Mouse (Mus musculus) midbrain, embryonic 16.5 days (tissue): Measurements from ENCODE around the gene Mdm2. TPM values are rescaled to one million over a fixed set of nuclear protein-coding genes. Genes with fewer than 3 reads are reported as not detected.
"Not testable (repeated sequence)": the region's sequence is repeated elsewhere in the genome, so short reads cannot be mapped to it uniquely, and the experiment has no call there.

Experiments used
- ATAC-seq: fragments of 200-750 bp; cut with Nextera tagmentation; 2 replicates; pipeline ENCODE4 v1.8.0; 2017; ENCODE audit warnings: moderate TSS enrichment
- H3K27ac ChIP-seq: fragments of 300-500 bp; sonication (generic); 2 replicates; pipeline ENCODE4 v1.5.1; 2014; ENCODE audit warnings: mild to moderate bottlenecking, low read length, mixed read lengths
- H3K27me3 ChIP-seq: fragments of 300-500 bp; sonication (generic); 2 replicates; pipeline ENCODE4 v1.6.1; 2014; ENCODE audit warnings: low read depth, low read length, mixed read lengths; ENCODE audit not compliant: control insufficient read depth, insufficient read depth
- H3K36me3 ChIP-seq: fragments of 300-500 bp; sonication (generic); 2 replicates; pipeline ENCODE4 v1.6.1; 2014; ENCODE audit warnings: mild to moderate bottlenecking, low read length, moderate library complexity, mixed read lengths; ENCODE audit not compliant: control insufficient read depth, insufficient read depth
- H3K4me1 ChIP-seq: fragments of 300-500 bp; sonication (generic); 2 replicates; pipeline ENCODE4 v1.6.1; 2014; ENCODE audit warnings: mild to moderate bottlenecking, low read length, mixed read lengths; ENCODE audit not compliant: control insufficient read depth, insufficient read depth
- H3K4me2 ChIP-seq: fragments of 300-500 bp; sonication (generic); 2 replicates; pipeline ENCODE4 v1.6.1; 2014; ENCODE audit warnings: mild to moderate bottlenecking, low read length, mixed read lengths
- H3K4me3 ChIP-seq: fragments of 300-500 bp; sonication (generic); 2 replicates; pipeline ENCODE4 v1.5.1; 2014; ENCODE audit warnings: low read depth, mild to moderate bottlenecking, low read length, moderate library complexity, mixed read lengths
- H3K9ac ChIP-seq: fragments of 300-500 bp; sonication (generic); 2 replicates; pipeline ENCODE4 v1.6.1; 2014; ENCODE audit warnings: low read depth, low read length, mixed read lengths
- H3K9me3 ChIP-seq: fragments of 300-500 bp; sonication (generic); replicated peaks from 2 replicates; pipeline ENCODE4 v1.6.1; 2014; ENCODE audit warnings: mild to moderate bottlenecking, low read length, mixed read lengths; ENCODE audit not compliant: control insufficient read depth, poor library complexity, severe bottlenecking
- WGBS: fragments of 180-500 bp; shearing (Covaris S2); extraction: QIAGEN DNeasy Blood & Tissue Kit; methylation state at CpG from one replicate; pipeline ENCODE4 v1.1.7; 2014; 5-methylcytosine and 5-hydroxymethylcytosine counted together
- polyA plus RNA-seq: library from polyadenylated mRNA; unstranded; fragments of >200 nt; fragmentation: Nextera tagmentation; extraction: Ambion mirVana; gene quantifications from 2 replicates; pipeline ENCODE4 v1.2.1, GENCODE M21; 2015

The Mdm2 gene
- polyA plus RNA-seq, 1 experiment from 2014 or later: 53.1 TPM

DNA sequence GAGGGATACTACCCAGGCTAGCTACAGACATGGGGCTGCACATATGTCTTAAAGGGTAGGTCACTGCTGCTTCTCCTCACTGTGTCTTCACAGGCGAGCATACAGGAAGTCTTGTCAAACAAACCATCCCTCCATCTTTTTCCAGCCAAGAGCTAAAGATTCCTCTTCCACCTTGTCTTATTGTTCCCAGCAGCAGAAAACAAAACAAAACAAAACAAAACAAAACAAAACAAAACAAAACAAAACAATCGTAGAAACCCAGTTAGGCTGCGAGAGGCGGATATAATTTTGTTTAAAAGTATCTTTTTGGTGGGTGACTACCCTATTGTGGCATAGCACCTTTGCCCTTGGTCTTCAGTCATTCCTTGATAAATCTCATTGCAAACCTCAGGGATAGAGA is 32.1 kb upstream of the Mdm2 start:
- ATAC-seq: no peak
- no peak overlapping the region for H3K4me3 ChIP-seq
- H3K27ac ChIP-seq: no peak overlapping the region
- 94% methylated on average over 4 of the region's 4 CpGs for WGBS
- no peaks in the 10 kb centered on the region for H3K27me3 ChIP-seq
- H3K9me3 ChIP-seq: no peaks in the 10 kb centered on the region
- peaks cover 20% of the 10 kb centered on the region for H3K4me1 ChIP-seq
- H3K9ac ChIP-seq: no peak overlapping the region
- H3K4me2 ChIP-seq: no peak overlapping the region
- H3K36me3 ChIP-seq: peaks cover 10% of the 10 kb centered on the region

DNA sequence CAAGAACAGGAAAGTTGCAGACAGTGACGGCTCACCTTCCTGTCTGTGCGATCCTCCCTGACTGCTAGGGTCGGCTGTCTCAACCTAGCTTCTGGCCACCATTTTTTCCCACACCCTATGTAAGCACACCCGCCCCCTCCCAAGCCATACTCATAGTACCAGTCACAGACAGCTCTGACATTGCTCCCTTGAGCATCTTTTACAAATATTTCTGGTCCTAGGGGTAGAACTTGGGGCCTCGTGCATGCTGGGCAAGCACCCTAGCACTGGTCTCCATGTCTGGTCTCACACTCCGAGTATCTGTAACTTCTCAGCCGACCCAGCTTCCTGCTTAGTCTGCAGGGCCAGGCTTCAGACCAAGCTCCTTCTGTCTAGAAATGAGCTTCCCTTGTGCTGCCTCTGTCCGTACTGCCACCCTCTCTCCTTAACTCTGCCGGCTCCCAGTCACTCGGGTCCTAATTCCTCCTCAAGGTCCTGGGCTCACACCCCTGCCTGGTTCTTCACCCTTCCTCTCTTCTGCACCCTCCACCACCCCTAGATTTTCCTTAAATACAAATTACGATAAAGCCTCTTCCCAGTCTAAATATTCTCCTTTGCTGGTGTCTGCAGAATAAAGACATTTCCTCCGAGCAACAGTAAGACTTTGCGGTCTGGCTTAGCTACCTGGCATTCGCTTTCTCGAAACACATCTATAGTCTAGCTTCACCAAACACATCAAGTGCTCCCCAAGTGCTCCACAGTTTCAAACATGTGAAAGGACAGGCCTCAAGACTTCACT is 31.3 kb upstream of the Mdm2 start:
- no peaks in the 10 kb centered on the region for H3K9me3 ChIP-seq
- H3K27me3 ChIP-seq: no peaks in the 10 kb centered on the region
- peaks cover 13% of the 10 kb centered on the region for H3K36me3 ChIP-seq
- 88% methylated on average over 15 of the region's 15 CpGs for WGBS
- no peak overlapping the region for H3K27ac ChIP-seq
- ATAC-seq: no peak
- H3K4me1 ChIP-seq: peaks cover 20% of the 10 kb centered on the region
- H3K4me2 ChIP-seq: no peak overlapping the region
- H3K4me3 ChIP-seq: no peak overlapping the region
- no peak overlapping the region for H3K9ac ChIP-seq

DNA sequence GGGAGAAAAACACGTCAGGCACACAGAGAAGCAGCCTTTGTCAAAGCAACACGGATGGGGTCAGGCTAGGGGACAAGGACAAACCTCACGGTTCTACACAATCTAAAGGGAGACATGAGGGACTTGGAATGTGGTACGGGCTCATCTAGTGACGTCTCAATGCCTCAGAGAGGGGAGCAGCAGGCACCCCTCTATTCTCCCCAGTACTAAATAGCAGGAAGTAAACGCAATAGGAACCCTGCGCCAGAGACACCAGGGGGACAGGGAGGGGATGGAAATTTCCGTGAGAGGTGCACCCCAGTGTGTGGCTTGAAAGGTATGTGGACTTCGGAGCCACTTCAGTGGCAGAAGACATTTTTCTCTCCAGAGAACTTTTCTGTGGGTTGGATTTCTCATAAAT is 30.4 kb upstream of the Mdm2 start:
- no peak overlapping the region for H3K9ac ChIP-seq
- no peak overlapping the region for H3K4me3 ChIP-seq
- no peak overlapping the region for H3K27ac ChIP-seq
- WGBS: 90% methylated on average over 9 of the region's 9 CpGs
- peaks cover 13% of the 10 kb centered on the region for H3K36me3 ChIP-seq
- H3K9me3 ChIP-seq: no peaks in the 10 kb centered on the region
- ATAC-seq: no peak
- peaks cover 20% of the 10 kb centered on the region for H3K4me1 ChIP-seq
- H3K4me2 ChIP-seq: no peak overlapping the region
- H3K27me3 ChIP-seq: no peaks in the 10 kb centered on the region

DNA sequence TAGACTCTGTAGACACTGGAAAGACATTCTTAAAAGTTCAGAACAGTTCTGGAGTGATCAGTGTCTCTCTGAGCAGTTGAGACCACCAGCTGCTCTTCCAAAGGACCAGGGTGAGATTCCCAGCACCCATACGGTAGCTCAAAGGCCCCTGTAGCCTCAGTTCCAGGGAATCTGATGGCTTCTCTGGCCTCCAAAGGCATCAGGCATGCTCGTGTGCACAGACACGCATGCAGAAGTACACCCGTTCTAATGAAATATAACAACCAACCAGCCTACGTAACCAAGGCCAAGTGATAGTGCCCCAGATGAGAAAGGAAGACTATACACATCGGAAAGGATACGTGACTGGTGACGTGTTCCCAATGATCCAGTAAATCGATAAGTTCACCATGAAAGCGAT is 29.6 kb upstream of the Mdm2 start:
- Histone ChIP-seq H3K4me2 (no peak overlapping the region), H3K9ac (no peak overlapping the region), H3K27me3 (no peaks in the 10 kb centered on the region), H3K4me1 (peaks cover 18% of the 10 kb centered on the region), H3K4me3 (no peak overlapping the region), H3K36me3 (peaks cover 13% of the 10 kb centered on the region), H3K9me3 (no peaks in the 10 kb centered on the region), H3K27ac (no peak overlapping the region)
- WGBS: 96% methylated on average over 10 of the region's 10 CpGs
- ATAC-seq: no peak

DNA sequence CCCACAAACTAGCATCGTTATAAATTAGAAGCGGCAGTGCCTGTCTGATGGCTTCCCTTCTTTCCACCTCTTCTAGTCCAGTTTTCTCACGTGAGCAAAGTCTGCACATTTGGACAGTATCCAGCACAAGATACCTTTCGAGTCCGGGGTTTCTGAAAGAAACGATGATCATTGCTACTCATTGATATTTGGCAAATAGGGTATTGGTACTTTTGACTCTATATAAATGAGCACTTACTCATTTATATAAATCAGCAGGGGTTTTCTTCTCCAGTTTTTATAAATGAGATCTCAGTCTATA is 29.0 kb upstream of the Mdm2 start:
- peaks cover 13% of the 10 kb centered on the region for H3K4me1 ChIP-seq
- ATAC-seq: no peak
- H3K27ac ChIP-seq: no peak overlapping the region
- H3K4me2 ChIP-seq: no peak overlapping the region
- H3K4me3 ChIP-seq: no peak overlapping the region
- H3K9ac ChIP-seq: no peak overlapping the region
- no peaks in the 10 kb centered on the region for H3K27me3 ChIP-seq
- no peaks in the 10 kb centered on the region for H3K9me3 ChIP-seq
- 96% methylated on average over 6 of the region's 6 CpGs for WGBS
- H3K36me3 ChIP-seq: peaks cover 13% of the 10 kb centered on the region

DNA sequence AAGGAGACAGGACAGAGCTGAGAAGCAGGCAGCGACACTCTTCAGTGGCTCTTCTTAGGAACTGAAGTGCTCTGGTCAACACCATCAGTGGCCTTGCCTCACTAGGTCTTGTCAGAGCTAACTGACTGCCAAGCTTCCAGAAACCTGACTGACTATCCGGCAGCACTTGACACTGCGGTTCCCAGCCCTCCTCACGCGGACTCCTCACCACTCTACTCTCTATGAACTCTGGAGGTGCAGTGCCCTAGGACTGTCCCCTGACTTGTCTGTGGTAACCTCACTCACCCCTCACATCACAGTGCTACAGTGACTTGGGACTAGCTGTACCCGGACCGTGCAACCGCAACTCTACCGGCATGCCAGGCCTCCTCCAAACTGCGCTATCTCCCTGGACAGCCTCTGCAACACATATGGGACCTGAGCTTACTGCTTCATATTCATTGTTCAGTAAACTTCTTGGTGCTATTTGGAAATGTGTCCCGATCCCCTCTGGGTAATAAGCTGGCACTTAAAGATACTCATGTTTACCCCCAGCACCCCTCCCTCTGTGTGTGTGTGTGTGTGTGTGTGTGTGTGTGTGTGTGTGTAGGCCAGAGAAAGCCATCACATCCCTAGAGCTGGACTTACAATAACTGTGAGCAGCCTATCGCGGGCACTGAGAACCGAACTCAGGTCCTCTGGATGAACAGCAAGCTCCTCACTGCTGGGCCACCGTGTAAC is 28.5 kb upstream of the Mdm2 start:
- Histone ChIP-seq H3K27me3 (no peaks in the 10 kb centered on the region), H3K4me2 (no peak overlapping the region), H3K9me3 (no peaks in the 10 kb centered on the region), H3K9ac (no peak overlapping the region), H3K36me3 (peaks cover 13% of the 10 kb centered on the region), H3K4me3 (no peak overlapping the region), H3K4me1 (peaks cover 10% of the 10 kb centered on the region), H3K27ac (no peak overlapping the region)
- WGBS: 88% methylated on average over 15 of the region's 15 CpGs
- ATAC-seq: no peak

DNA sequence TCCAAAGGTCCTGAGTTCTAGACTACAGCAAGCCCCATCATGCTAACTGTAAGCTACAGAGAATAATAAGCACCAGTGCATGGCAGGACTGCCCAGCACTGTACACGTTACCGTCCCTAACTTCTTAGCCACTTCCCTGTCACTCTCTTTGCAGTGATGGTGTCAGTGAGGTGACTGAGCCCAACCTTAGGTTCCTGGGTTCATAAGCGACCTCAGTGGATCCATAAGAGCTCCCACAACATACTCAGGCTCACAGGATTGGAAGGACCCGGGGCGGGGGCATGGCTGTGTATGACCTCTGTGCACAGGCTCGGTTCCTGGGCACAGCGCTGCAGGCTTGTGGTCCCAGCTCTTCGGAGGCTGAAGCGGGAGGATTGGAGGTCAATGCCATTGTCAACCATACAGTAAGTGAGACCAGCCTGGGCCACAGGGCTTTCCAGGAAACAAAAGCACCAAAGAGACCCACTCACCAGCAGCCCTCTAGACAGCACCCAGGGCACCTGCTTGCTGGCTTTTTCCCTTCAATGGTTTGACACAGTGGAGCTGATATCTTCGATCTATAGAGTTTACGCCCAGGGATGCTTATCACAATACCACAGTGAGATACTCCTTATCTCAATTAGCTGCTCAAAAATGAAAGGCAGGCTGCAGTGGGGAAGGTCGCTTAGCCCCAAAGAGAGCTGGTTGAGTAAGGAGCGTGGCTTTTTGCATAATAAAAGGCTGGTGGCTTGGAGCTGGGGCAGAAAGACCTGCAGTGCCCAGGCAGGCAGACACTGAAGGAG is 27.8 kb upstream of the Mdm2 start:
- no peak overlapping the region for H3K4me2 ChIP-seq
- no peak overlapping the region for H3K27ac ChIP-seq
- no peaks in the 10 kb centered on the region for H3K9me3 ChIP-seq
- peaks cover 2% of the 10 kb centered on the region for H3K4me1 ChIP-seq
- 0 out of 2 replicates have a peak, but pooled peaks have one; percentile 21 for ATAC-seq
- no peak overlapping the region for H3K4me3 ChIP-seq
- peaks cover 13% of the 10 kb centered on the region for H3K36me3 ChIP-seq
- no peak overlapping the region for H3K9ac ChIP-seq
- WGBS: 80% methylated on average over 13 of the region's 13 CpGs
- no peaks in the 10 kb centered on the region for H3K27me3 ChIP-seq

DNA sequence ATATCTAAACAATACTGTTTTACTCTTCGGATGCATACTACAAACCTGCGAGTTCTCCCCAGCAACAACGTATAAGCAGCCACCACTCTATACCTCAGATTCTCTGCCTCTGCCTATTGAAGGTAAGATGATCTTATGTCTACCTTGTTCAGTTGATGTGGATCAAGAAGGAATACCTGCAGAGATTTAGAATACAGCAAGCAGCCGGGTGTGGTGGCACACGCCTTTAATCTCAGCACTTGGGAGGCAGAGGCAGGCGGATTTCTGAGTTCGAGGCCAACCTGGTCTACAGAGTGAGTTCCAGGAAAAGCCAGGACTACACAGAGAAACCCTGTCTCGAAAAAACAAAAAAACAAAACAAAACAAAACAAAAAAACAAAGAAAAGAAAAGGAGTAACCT is 26.9 kb upstream of the Mdm2 start:
- not testable (repeated sequence) for H3K9me3 ChIP-seq, H3K27ac ChIP-seq, H3K9ac ChIP-seq, H3K4me2 ChIP-seq, ATAC-seq, H3K27me3 ChIP-seq, H3K4me1 ChIP-seq, H3K4me3 ChIP-seq
- peaks cover 13% of the 10 kb centered on the region for H3K36me3 ChIP-seq
- WGBS: 91% methylated on average over 8 of the region's 8 CpGs

DNA sequence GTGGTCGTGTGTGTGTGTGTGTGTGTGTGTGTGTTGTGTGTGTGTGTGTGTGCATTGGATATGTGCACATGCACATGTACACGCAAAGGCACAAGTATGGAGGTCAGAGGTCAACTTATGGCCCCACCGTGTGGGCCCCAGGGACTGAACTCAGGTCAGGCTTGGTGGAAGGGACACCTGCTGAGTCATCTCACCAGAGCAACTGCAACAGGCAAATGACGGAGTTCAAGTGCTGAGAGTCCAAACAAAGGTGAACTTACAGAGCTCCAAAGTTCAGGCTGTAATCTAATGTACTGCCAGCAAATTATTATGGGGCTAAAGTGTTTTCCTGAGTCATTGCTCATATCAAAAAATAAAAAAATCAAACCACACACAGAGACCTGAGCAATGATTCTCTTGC is 26.5 kb upstream of the Mdm2 start:
- no peak overlapping the region for H3K4me3 ChIP-seq
- 90% methylated on average over 4 of the region's 4 CpGs for WGBS
- H3K36me3 ChIP-seq: peaks cover 13% of the 10 kb centered on the region
- no peak overlapping the region for H3K4me2 ChIP-seq
- no peaks in the 10 kb centered on the region for H3K4me1 ChIP-seq
- H3K27ac ChIP-seq: no peak overlapping the region
- no peaks in the 10 kb centered on the region for H3K9me3 ChIP-seq
- no peaks in the 10 kb centered on the region for H3K27me3 ChIP-seq
- no peak overlapping the region for H3K9ac ChIP-seq
- ATAC-seq: no peak
